Mouse (Mus musculus) E14TG2a.4 (cell line): ENCODE results near the gene Crym.

Experiments
- H3K27me3 ChIP-seq: 2 replicates; pipeline ENCODE4 v1.6.1; 2014; ENCODE audit warnings: low read length, control low read depth; ENCODE audit not compliant: insufficient read depth
- H3K36me3 ChIP-seq: 2 replicates; pipeline ENCODE4 v1.6.1; 2014; ENCODE audit warnings: low read length, control low read depth; ENCODE audit not compliant: insufficient read depth
- H3K4me1 ChIP-seq: replicated peaks from 2 replicates; pipeline ENCODE4 v1.6.1; 2014; ENCODE audit warnings: low read depth, low read length, control low read depth
- H3K4me3 ChIP-seq: replicated peaks from 2 replicates; pipeline ENCODE4 v1.5.1; 2014; ENCODE audit warnings: mild to moderate bottlenecking, low read length
- H3K9me3 ChIP-seq: 2 replicates; pipeline ENCODE4 v1.6.1; 2014; ENCODE audit warnings: low read length, control low read depth
- CTCF ChIP-seq: conservative IDR thresholded peaks from 2 replicates; pipeline ENCODE4 v1.5.1; 2014; ENCODE audit warnings: low read length
- NANOG ChIP-seq: IDR thresholded peaks from 2 replicates; pipeline ENCODE4 v1.6.1; 2014; ENCODE audit warnings: borderline replicate concordance, low read length, mixed read lengths
- POU5F1 ChIP-seq: IDR thresholded peaks from 2 replicates; pipeline ENCODE4 v1.6.1; 2014; ENCODE audit warnings: low read length, borderline replicate concordance

The Crym gene

DNA sequence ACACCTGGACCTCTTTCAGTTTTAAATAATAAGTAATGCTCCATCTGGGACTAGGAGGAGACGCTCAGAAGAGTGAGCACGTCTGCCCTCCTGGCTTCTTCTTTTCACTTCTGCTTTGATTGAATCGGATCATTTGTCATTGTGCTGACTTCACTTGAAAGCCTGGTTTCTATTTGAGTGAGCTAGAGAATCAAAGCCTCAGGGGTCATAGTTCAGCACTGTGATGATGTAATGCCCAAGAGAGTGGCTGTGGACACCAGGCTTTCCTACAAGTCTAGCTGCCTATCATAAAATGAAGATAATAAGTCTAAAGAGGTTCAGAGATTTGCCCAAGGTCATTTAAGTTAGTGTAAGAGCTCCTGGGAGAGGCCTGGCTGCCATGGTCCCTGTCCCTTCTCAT, 51.7 kb downstream of the Crym start:
- Histone ChIP-seq H3K9me3 (peaks cover 15% of the 10 kb centered on the region), H3K36me3 (no peaks in the 10 kb centered on the region), H3K4me3 (no peak overlapping the region), H3K4me1 (no peaks in the 10 kb centered on the region), H3K27me3 (no peaks in the 10 kb centered on the region)
- TF ChIP-seq POU5F1 (no peak), NANOG (no peak), CTCF (no peak)

DNA sequence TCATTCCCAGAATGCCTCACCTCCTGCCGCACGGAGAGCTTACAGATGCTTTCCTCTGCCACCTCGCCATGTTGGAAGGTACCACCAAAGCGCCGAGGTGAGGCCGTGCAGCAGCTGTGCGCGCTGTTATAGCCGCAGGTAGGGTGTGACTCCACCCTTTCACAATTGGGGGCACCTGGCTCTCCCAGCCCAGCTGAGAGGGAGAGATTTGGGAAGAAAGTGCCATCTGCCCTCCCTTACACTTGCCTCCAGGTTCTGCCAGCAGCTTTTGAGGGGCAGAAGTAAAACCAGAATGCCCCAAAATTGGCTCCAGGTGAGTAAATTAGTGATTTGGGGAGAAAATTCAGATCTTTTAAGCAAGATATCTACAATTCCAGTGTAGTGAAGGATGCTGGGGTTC, 56.7 kb downstream of the Crym start, which contains the start of gene Zp2:
Gene Zp2, minus strand, starts transcription at position 101 of the 400 bp plus-strand sequence.
- H3K4me3 ChIP-seq = no peak within 1 kb of the TSS
- TF ChIP-seq POU5F1 (no peak), NANOG (no peak), CTCF (no peak)
- H3K36me3 ChIP-seq = no peaks in the 10 kb centered on the region
- H3K4me1 ChIP-seq = no peaks in the 10 kb centered on the region
- no peaks in the 10 kb centered on the region for H3K9me3 ChIP-seq
- H3K27me3 ChIP-seq = 0 out of 2 replicates have a peak, but pooled peaks cover 2% of the 10 kb centered on the region

DNA sequence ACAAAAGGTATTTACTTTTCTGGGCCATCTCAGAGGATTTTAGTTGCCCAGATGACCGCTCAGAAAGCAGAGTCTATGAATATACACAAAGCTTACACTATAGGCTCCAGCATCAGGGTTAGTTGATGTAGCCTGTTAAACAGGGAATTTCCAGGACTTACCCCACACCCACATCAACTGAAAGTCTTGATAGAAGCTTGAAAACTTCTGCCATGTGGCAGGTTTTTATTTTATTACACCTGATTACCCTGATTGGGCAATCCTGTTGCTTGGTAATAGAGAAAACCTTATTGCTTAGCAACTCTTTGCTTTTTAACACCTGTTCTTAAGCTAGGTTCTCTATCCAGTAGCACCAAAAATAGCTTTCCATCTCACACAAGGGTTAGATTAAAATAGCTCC, 59.2 kb downstream of the Crym start:
- no peaks in the 10 kb centered on the region for H3K9me3 ChIP-seq
- H3K27me3 ChIP-seq = 0 out of 2 replicates have a peak, but pooled peaks cover 2% of the 10 kb centered on the region
- no peaks in the 10 kb centered on the region for H3K4me1 ChIP-seq
- TF ChIP-seq POU5F1 (no peak), CTCF (no peak), NANOG (no peak)
- no peak overlapping the region for H3K4me3 ChIP-seq
- H3K36me3 ChIP-seq = no peaks in the 10 kb centered on the region
